In genomic region chr14:49305534-49306409, GRCm38 (mm10) we compare ENCODE assay signal across 25 mouse cellular contexts.
DNase-seq lines count a peak whose midpoint lies in the region; ATAC-seq and TF ChIP-seq lines count a peak whose summit lies in the region.
"Had no signal": no experiment of that assay in that cellular context is flagged by ENCODE, and none has a peak within 500 bp of the region (broad histone marks: within the 10 kb centered on the region; RNA-seq: fewer than 3 reads in every experiment).

No protein-coding gene starts in this region.

- no peak overlapping the region for H3K9ac ChIP-seq in intestine, embryonic 15.5 days
- H3K9ac ChIP-seq in intestine, postnatal 0 days (ENCODE audit: low read depth, low read length) = no peak overlapping the region
- no peak overlapping the region for H3K9ac ChIP-seq in neural tube, embryonic 13.5 days
- no peak overlapping the region for H3K9ac ChIP-seq in liver, postnatal 0 days (replicated peaks)
- H3K9ac ChIP-seq: forebrain, embryonic 15.5 days; heart, embryonic 12.5 days; hindbrain, embryonic 13.5 days; kidney, embryonic 15.5 days; limb, embryonic 15.5 days; liver, embryonic 13.5 days; midbrain, embryonic 12.5 days had no signal

- no peaks in the 10 kb centered on the region for H3K36me3 ChIP-seq in intestine, embryonic 15.5 days
- H3K36me3 ChIP-seq in intestine, postnatal 0 days (ENCODE audit: control insufficient read depth, insufficient read depth) = no peaks in the 10 kb centered on the region
- no peaks in the 10 kb centered on the region for H3K36me3 ChIP-seq in neural tube, embryonic 13.5 days
- no peaks in the 10 kb centered on the region for H3K36me3 ChIP-seq in liver, postnatal 0 days (replicated peaks; ENCODE audit: insufficient read depth, low read length)
- H3K36me3 ChIP-seq: forebrain, embryonic 15.5 days; heart, embryonic 12.5 days; hindbrain, embryonic 13.5 days; kidney, embryonic 15.5 days; limb, embryonic 15.5 days; liver, embryonic 13.5 days; midbrain, embryonic 12.5 days had no signal

- no peak for TF ChIP-seq EP300 in liver, postnatal 0 days (IDR thresholded peaks at IDR 0.05; ENCODE audit: low read depth)

- H3K4me3 ChIP-seq in intestine, embryonic 15.5 days (replicated peaks) = no peak overlapping the region
- no peak overlapping the region for H3K4me3 ChIP-seq in intestine, postnatal 0 days (ENCODE audit: low read depth, low read length)
- H3K4me3 ChIP-seq in neural tube, embryonic 13.5 days = no peak overlapping the region
- H3K4me3 ChIP-seq in liver, postnatal 0 days (ENCODE audit: low read depth, low read length) = no peak overlapping the region
- H3K4me3 ChIP-seq: forebrain, embryonic 15.5 days; heart, adult 2 months; heart, embryonic 12.5 days; hindbrain, embryonic 13.5 days; kidney, embryonic 15.5 days; left cerebral cortex, adult 2 months; limb, embryonic 15.5 days; liver, embryonic 13.5 days; midbrain, embryonic 12.5 days had no signal

- ATAC-seq in intestine, embryonic 15.5 days = peak; percentile 68; the same call in 1 of the 2 replicates
- ATAC-seq in intestine, postnatal 0 days = no peak
- ATAC-seq in neural tube, embryonic 13.5 days (ENCODE audit: low read depth) = peak; percentile 67; the same call in 1 of the 2 replicates
- no peak for ATAC-seq in liver, postnatal 0 days
- ATAC-seq: forebrain, embryonic 15.5 days had no signal

- 94% methylated on average over 9 of the region's 9 CpGs for WGBS in intestine, embryonic 15.5 days
- 90% methylated on average over 9 of the region's 9 CpGs for WGBS in intestine, postnatal 0 days
- 87% methylated on average over 9 of the region's 9 CpGs for WGBS in neural tube, embryonic 13.5 days
- WGBS in liver, postnatal 0 days (ENCODE audit: insufficient replicate concordance) = 89% methylated on average over 9 of the region's 9 CpGs

- TF ChIP-seq CTCF in intestine, postnatal 0 days (IDR thresholded peaks at IDR 0.05; ENCODE audit: low read depth) = no peak
- TF ChIP-seq CTCF in liver, postnatal 0 days (IDR thresholded peaks at IDR 0.05; ENCODE audit: low read depth) = no peak

- H3K4me2 ChIP-seq in intestine, embryonic 15.5 days (replicated peaks) = no peak overlapping the region
- no peak overlapping the region for H3K4me2 ChIP-seq in intestine, postnatal 0 days (replicated peaks; ENCODE audit: low read depth)
- no peak overlapping the region for H3K4me2 ChIP-seq in neural tube, embryonic 13.5 days
- H3K4me2 ChIP-seq in liver, postnatal 0 days (ENCODE audit: low read depth, low read length) = no peak overlapping the region
- H3K4me2 ChIP-seq: forebrain, embryonic 15.5 days; heart, embryonic 12.5 days; hindbrain, embryonic 13.5 days; kidney, embryonic 15.5 days; limb, embryonic 15.5 days; liver, embryonic 13.5 days; midbrain, embryonic 12.5 days had no signal

- no peaks in the 10 kb centered on the region for H3K4me1 ChIP-seq in intestine, embryonic 15.5 days (replicated peaks)
- H3K4me1 ChIP-seq in intestine, postnatal 0 days (replicated peaks; ENCODE audit: control insufficient read depth, insufficient read depth, low read length) = no peaks in the 10 kb centered on the region
- H3K4me1 ChIP-seq in neural tube, embryonic 13.5 days (replicated peaks) = peaks cover 9% of the 10 kb centered on the region
- H3K4me1 ChIP-seq in liver, postnatal 0 days (ENCODE audit: insufficient read depth) = no peaks in the 10 kb centered on the region
- H3K4me1 ChIP-seq: kidney, embryonic 15.5 days; limb, embryonic 15.5 days; liver, embryonic 13.5 days had no signal

- DNase-seq in neural tube, embryonic 10.5 days (ENCODE audit: extremely low spot score, low spot score) = no peak
- DNase-seq in adrenal gland, postnatal 36 days = peak; percentile 3 to 9
- no peak for DNase-seq in right cerebral cortex, postnatal 4 days
- DNase-seq in liver, postnatal 0 days = no peak
- DNase-seq: B cell, adult 2 months; cerebellum, adult 18-20 months; cerebellum, postnatal 10 days; gastrocnemius, postnatal 36 days; heart, adult 2 months; heart, postnatal 4 days; kidney, adult 18-20 months; kidney, postnatal 25 days; liver, embryonic 13.5 days; lung, adult 2 months; thymus, postnatal 4 days had no signal

- H3K27ac ChIP-seq in intestine, embryonic 15.5 days = no peak overlapping the region
- H3K27ac ChIP-seq in intestine, postnatal 0 days (ENCODE audit: low read depth, low read length) = no peak overlapping the region
- no peak overlapping the region for H3K27ac ChIP-seq in neural tube, embryonic 13.5 days (replicated peaks)
- H3K27ac ChIP-seq in liver, postnatal 0 days (ENCODE audit: low read depth) = no peak overlapping the region
- H3K27ac ChIP-seq: forebrain, embryonic 15.5 days; heart, adult 2 months; hindbrain, embryonic 13.5 days; kidney, embryonic 15.5 days; left cerebral cortex, adult 2 months; limb, embryonic 15.5 days; liver, embryonic 13.5 days; midbrain, embryonic 12.5 days had no signal

- H3K27me3 ChIP-seq in intestine, embryonic 15.5 days (replicated peaks) = no peaks in the 10 kb centered on the region
- no peaks in the 10 kb centered on the region for H3K27me3 ChIP-seq in intestine, postnatal 0 days (replicated peaks; ENCODE audit: control insufficient read depth, insufficient read depth, low read length)
- no peaks in the 10 kb centered on the region for H3K27me3 ChIP-seq in neural tube, embryonic 13.5 days
- H3K27me3 ChIP-seq in liver, postnatal 0 days (ENCODE audit: insufficient read depth, low read length) = no peaks in the 10 kb centered on the region
- H3K27me3 ChIP-seq: forebrain, embryonic 15.5 days; heart, embryonic 12.5 days; hindbrain, embryonic 13.5 days; kidney, embryonic 15.5 days; limb, embryonic 15.5 days; liver, embryonic 13.5 days; midbrain, embryonic 12.5 days had no signal

- H3K9me3 ChIP-seq in intestine, embryonic 15.5 days = no peaks in the 10 kb centered on the region
- H3K9me3 ChIP-seq in intestine, postnatal 0 days (ENCODE audit: control insufficient read depth) = no peaks in the 10 kb centered on the region
- no peaks in the 10 kb centered on the region for H3K9me3 ChIP-seq in neural tube, embryonic 13.5 days
- H3K9me3 ChIP-seq in liver, postnatal 0 days (ENCODE audit: low read length) = no peaks in the 10 kb centered on the region
- H3K9me3 ChIP-seq: forebrain, embryonic 15.5 days; heart, embryonic 12.5 days; hindbrain, embryonic 13.5 days; kidney, embryonic 15.5 days; limb, embryonic 15.5 days; liver, embryonic 13.5 days; midbrain, embryonic 12.5 days had no signal

Comparison
In these comparisons a context has a peak if more than half of its experiments do, and no peak if none do; other contexts are left out.
1. ATAC-seq: peak in intestine, embryonic 15.5 days (single experiment) and neural tube, embryonic 13.5 days (single experiment); none in intestine, postnatal 0 days (single experiment) and liver, postnatal 0 days (single experiment).
2. DNase-seq: peak in adrenal gland, postnatal 36 days (2 of 2); none in neural tube, embryonic 10.5 days (single experiment), right cerebral cortex, postnatal 4 days (single experiment) and liver, postnatal 0 days (single experiment).